Mouse (Mus musculus) myocyte (in vitro differentiated cells): Measurements from ENCODE around the gene Nectin3. TPM values are rescaled to one million over a fixed set of nuclear protein-coding genes. Genes with fewer than 3 reads are reported as not detected.

Experiments used
- H3K27me3 ChIP-seq: one replicate; pipeline ENCODE4 v1.6.1; 2011; ENCODE audit not compliant: control insufficient read depth, insufficient read depth, insufficient read length
- H3K36me3 ChIP-seq: one replicate; pipeline ENCODE4 v1.6.1; 2011; ENCODE audit not compliant: control insufficient read depth, insufficient read depth
- H3K4me2 ChIP-seq: one replicate; pipeline ENCODE4 v1.6.1; 2011; ENCODE audit warnings: low read depth, control low read depth
- H3K4me3 ChIP-seq: one replicate; pipeline ENCODE4 v1.5.1; 2011; ENCODE audit warnings: mild to moderate bottlenecking, control low read depth, moderate library complexity
- H3K79me2 ChIP-seq: one replicate; pipeline ENCODE4 v1.6.1; 2011; ENCODE audit not compliant: control insufficient read depth, insufficient read depth
- H3ac ChIP-seq: one replicate; pipeline ENCODE4 v1.6.1; 2011; ENCODE audit not compliant: control insufficient read depth, insufficient read length
- CEBPB ChIP-seq: IDR thresholded peaks from 2 replicates; pipeline ENCODE4 v1.6.1; 2011; ENCODE audit warnings: mild to moderate bottlenecking, moderate library complexity; ENCODE audit not compliant: poor library complexity, insufficient read depth, severe bottlenecking
- E2F4 ChIP-seq: IDR thresholded peaks from one replicate; pipeline ENCODE4 v1.6.1; 2011; ENCODE audit warnings: mild to moderate bottlenecking, control low read depth, moderate library complexity; ENCODE audit not compliant: insufficient read depth
- MAX ChIP-seq: IDR thresholded peaks from one replicate; pipeline ENCODE4 v1.6.1; 2011; ENCODE audit warnings: low read depth, mild to moderate bottlenecking, control low read depth
- MYOD1 ChIP-seq, 3 experiments: IDR thresholded peaks; one replicate each; pipeline ENCODE4 v1.6.1; 2011; ENCODE audit warnings: control low read depth in 2 of 3, low read depth in 2 of 3, mild to moderate bottlenecking in 2 of 3, moderate library complexity in 1 of 3; ENCODE audit not compliant: insufficient read length in 2 of 3, control insufficient read depth in 1 of 3
- MYOG ChIP-seq, 3 experiments: IDR thresholded peaks; one replicate each; pipeline ENCODE4 v1.6.1; 2011; ENCODE audit warnings: control low read depth in 2 of 3, low read depth in 2 of 3, mild to moderate bottlenecking in 2 of 3; ENCODE audit not compliant: insufficient read length in 2 of 3, control insufficient read depth in 1 of 3, insufficient read depth in 1 of 3
- POLR2A ChIP-seq: IDR thresholded peaks from one replicate; pipeline ENCODE4 v1.6.1; 2011; ENCODE audit warnings: low read depth, mild to moderate bottlenecking, control low read depth, moderate library complexity; ENCODE audit not compliant: insufficient read length
- POLR2AphosphoS2 ChIP-seq: IDR thresholded peaks from one replicate; pipeline ENCODE4 v1.6.1; 2011; ENCODE audit warnings: low read depth, control low read depth; ENCODE audit not compliant: insufficient read length
- REST ChIP-seq: IDR thresholded peaks from one replicate; pipeline ENCODE4 v1.6.1; 2011; ENCODE audit warnings: mild to moderate bottlenecking, control low read depth, moderate library complexity; ENCODE audit not compliant: insufficient read depth, insufficient read length
- SRF ChIP-seq: IDR thresholded peaks from one replicate; pipeline ENCODE4 v1.6.1; 2011; ENCODE audit warnings: low read depth; ENCODE audit not compliant: control insufficient read depth, insufficient read length
- TCF12 ChIP-seq: IDR thresholded peaks from one replicate; pipeline ENCODE4 v1.6.1; 2011; ENCODE audit warnings: mild to moderate bottlenecking, control low read depth; ENCODE audit not compliant: poor library complexity, insufficient read depth, severe bottlenecking
- TCF3 ChIP-seq: IDR thresholded peaks from one replicate; pipeline ENCODE4 v1.6.1; 2011; ENCODE audit warnings: low read depth, control low read depth; ENCODE audit not compliant: insufficient read length
- USF1 ChIP-seq: IDR thresholded peaks from one replicate; pipeline ENCODE4 v1.6.1; 2011; ENCODE audit warnings: low read depth, mild to moderate bottlenecking, control low read depth, moderate library complexity
- polyA plus RNA-seq: library from polyadenylated mRNA; unstranded; fragments of >200 nt; fragmentation: generic; extraction: Trizol; gene quantifications from one replicate; pipeline ENCODE4 v1.2.1, GENCODE M21; 2012; ENCODE audit warnings: missing spikeins

Nectin3 gene
- polyA plus RNA-seq, 1 experiment = 8.1 TPM

DNA sequence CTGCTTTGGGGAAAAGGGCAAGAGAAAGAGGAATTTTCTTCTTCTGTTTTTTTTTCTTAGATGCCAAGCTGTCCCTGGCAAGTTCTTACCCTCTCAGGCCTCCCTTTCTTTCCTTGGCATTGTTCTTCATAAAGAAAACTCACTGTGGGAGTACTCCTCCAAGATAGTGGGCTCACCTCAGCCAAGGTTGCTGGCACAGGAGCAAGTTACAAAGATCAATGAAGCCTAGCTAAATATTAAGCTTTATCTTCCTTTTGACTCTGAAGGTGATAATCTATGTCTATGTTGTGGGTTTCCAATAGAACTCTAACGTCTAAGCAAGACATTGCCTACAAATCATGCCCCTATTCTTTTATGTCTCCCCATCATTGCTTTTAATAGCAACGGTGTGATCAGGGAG lies 21.3 kb upstream of the Nectin3 start:
- Histone ChIP-seq H3ac (no peak overlapping the region), H3K4me2 (no peak overlapping the region), H3K27me3 (no peaks in the 10 kb centered on the region), H3K36me3 (no peaks in the 10 kb centered on the region), H3K79me2 (no peaks in the 10 kb centered on the region), H3K4me3 (no peak overlapping the region)
- TF ChIP-seq POLR2A (no peak), TCF3 (no peak), E2F4 (no peak), MAX (no peak), USF1 (no peak), TCF12 (no peak), MYOG (IDR thresholded peaks at IDR 0.05; ENCODE audit: control insufficient read depth in 1 of 3, insufficient read depth in 1 of 3, insufficient read length in 2 of 3, low read depth in 2 of 3) (no peak), REST (no peak), SRF (no peak), CEBPB (no peak)

GRCm38 (mm10) chr16:46507944-46508333 lies 9.6 kb upstream of the Nectin3 start:
- no peaks in the 10 kb centered on the region for H3K27me3 ChIP-seq
- no peak for TF ChIP-seq USF1
- TF ChIP-seq POLR2AphosphoS2 = no peak
- TF ChIP-seq MYOD1 (IDR thresholded peaks at IDR 0.05; ENCODE audit: control insufficient read depth in 1 of 3, insufficient read length in 2 of 3, low read depth in 2 of 3) = no peak
- no peak for TF ChIP-seq E2F4
- no peak for TF ChIP-seq TCF12
- TF ChIP-seq MAX = no peak
- no peak for TF ChIP-seq MYOG (IDR thresholded peaks at IDR 0.05; ENCODE audit: control insufficient read depth in 1 of 3, insufficient read depth in 1 of 3, insufficient read length in 2 of 3, low read depth in 2 of 3)
- TF ChIP-seq POLR2A = no peak
- TF ChIP-seq REST = no peak
- TF ChIP-seq CEBPB = no peak
- TF ChIP-seq TCF3 = no peak
- TF ChIP-seq SRF = no peak
- H3K4me2 ChIP-seq = no peak overlapping the region

GRCm38 (mm10) chr16:46507260-46507943 lies 9.1 kb upstream of the Nectin3 start:
- H3K27me3 ChIP-seq = no peaks in the 10 kb centered on the region
- no peak overlapping the region for H3K4me2 ChIP-seq
- no peaks in the 10 kb centered on the region for H3K79me2 ChIP-seq
- no peak overlapping the region for H3ac ChIP-seq
- TF ChIP-seq POLR2A (no peak), MYOG (IDR thresholded peaks at IDR 0.05; ENCODE audit: control insufficient read depth in 1 of 3, insufficient read depth in 1 of 3, insufficient read length in 2 of 3, low read depth in 2 of 3) (no peak), CEBPB (no peak), TCF3 (no peak), SRF (no peak), MAX (no peak), E2F4 (no peak), MYOD1 (IDR thresholded peaks at IDR 0.05; ENCODE audit: control insufficient read depth in 1 of 3, insufficient read length in 2 of 3, low read depth in 2 of 3) (no peak), TCF12 (no peak), USF1 (no peak)
- no peaks in the 10 kb centered on the region for H3K36me3 ChIP-seq
- H3K4me3 ChIP-seq = no peak overlapping the region

More at GRCm38 (mm10) chr16:46507944-46508333, 9.6 kb upstream of the Nectin3 start:
- Histone ChIP-seq H3ac (no peak overlapping the region), H3K4me3 (no peak overlapping the region), H3K79me2 (no peaks in the 10 kb centered on the region), H3K36me3 (no peaks in the 10 kb centered on the region)

- H3K79me2 ChIP-seq = no peaks in the 10 kb centered on the region
- H3K4me2 ChIP-seq = no peak overlapping the region
- no peak overlapping the region for H3ac ChIP-seq
- TF ChIP-seq REST (no peak), TCF12 (no peak), POLR2AphosphoS2 (no peak), MYOD1 (IDR thresholded peaks at IDR 0.05; ENCODE audit: control insufficient read depth in 1 of 3, insufficient read length in 2 of 3, low read depth in 2 of 3) (no peak), CEBPB (no peak), MYOG (IDR thresholded peaks at IDR 0.05; ENCODE audit: control insufficient read depth in 1 of 3, insufficient read depth in 1 of 3, insufficient read length in 2 of 3, low read depth in 2 of 3) (no peak), MAX (no peak), E2F4 (no peak), SRF (no peak), POLR2A (no peak), USF1 (no peak), TCF3 (no peak)
- no peaks in the 10 kb centered on the region for H3K36me3 ChIP-seq
- no peak overlapping the region for H3K4me3 ChIP-seq
- no peaks in the 10 kb centered on the region for H3K27me3 ChIP-seq
Measured at GRCm38 (mm10) chr16:46504006-46504405, 5.7 kb upstream of the Nectin3 start.
